ENCODE assay signal across 13 mouse cellular contexts in the genomic region with DNA sequence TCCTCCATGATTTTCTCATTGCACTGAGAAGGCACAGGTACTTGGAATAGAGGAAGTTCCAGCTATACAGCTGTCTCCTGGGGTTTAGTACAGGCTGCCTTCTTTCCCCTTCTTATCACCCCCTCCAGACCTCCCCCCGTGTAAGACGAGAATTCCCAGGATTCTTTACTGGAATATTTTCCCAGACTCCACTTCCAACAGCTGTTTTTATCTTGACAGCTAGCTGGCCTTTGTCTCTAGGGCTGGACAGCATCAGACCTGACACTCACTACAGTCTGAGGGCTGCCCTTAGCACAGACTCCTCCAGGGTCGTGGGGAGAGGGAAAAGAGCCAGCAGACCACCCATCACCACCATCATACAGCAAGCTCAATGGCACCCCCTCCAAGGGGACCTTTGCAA. TPM values are rescaled to one million over a fixed set of nuclear protein-coding genes. Genes with fewer than 3 reads are reported as not detected.
DNase-seq lines count a peak whose midpoint lies in the region; ATAC-seq and TF ChIP-seq lines count a peak whose summit lies in the region.
"Had no signal": no experiment of that assay in that cellular context is flagged by ENCODE, and none has a peak within 500 bp of the region (broad histone marks: within the 10 kb centered on the region; RNA-seq: fewer than 3 reads in every experiment).

No protein-coding gene starts in this region.

- H3K9ac ChIP-seq in embryonic facial prominence, embryonic 11.5 days (replicated peaks; ENCODE audit: low read length) = no peak overlapping the region
- no peak overlapping the region for H3K9ac ChIP-seq in heart, embryonic 11.5 days (ENCODE audit: low read depth, low read length)
- H3K9ac ChIP-seq in limb, embryonic 14.5 days (ENCODE audit: low read depth, low read length, severe bottlenecking) = no peak overlapping the region
- H3K9ac ChIP-seq: hindbrain, embryonic 15.5 days; liver, embryonic 12.5 days had no signal

- no peaks in the 10 kb centered on the region for H3K27me3 ChIP-seq in embryonic facial prominence, embryonic 11.5 days (ENCODE audit: control insufficient read depth, insufficient read depth, low read length)
- no peaks in the 10 kb centered on the region for H3K27me3 ChIP-seq in heart, embryonic 11.5 days (ENCODE audit: control insufficient read depth, insufficient read depth, low read length)
- no peaks in the 10 kb centered on the region for H3K27me3 ChIP-seq in limb, embryonic 14.5 days (ENCODE audit: control insufficient read depth, insufficient read depth, low read length)
- H3K27me3 ChIP-seq: hindbrain, embryonic 15.5 days had no signal

- H3K9me3 ChIP-seq in embryonic facial prominence, embryonic 11.5 days (replicated peaks; ENCODE audit: control insufficient read depth, low read length) = no peaks in the 10 kb centered on the region
- H3K9me3 ChIP-seq in heart, embryonic 11.5 days (replicated peaks; ENCODE audit: control insufficient read depth, low read length) = no peaks in the 10 kb centered on the region
- H3K9me3 ChIP-seq in limb, embryonic 14.5 days (ENCODE audit: control insufficient read depth, low read length) = no peaks in the 10 kb centered on the region
- H3K9me3 ChIP-seq: hindbrain, embryonic 15.5 days had no signal

- H3K4me2 ChIP-seq in embryonic facial prominence, embryonic 11.5 days (ENCODE audit: low read depth, low read length) = no peak overlapping the region
- H3K4me2 ChIP-seq in heart, embryonic 11.5 days = no peak overlapping the region
- no peak overlapping the region for H3K4me2 ChIP-seq in limb, embryonic 14.5 days (replicated peaks; ENCODE audit: low read depth, low read length, severe bottlenecking)
- H3K4me2 ChIP-seq: hindbrain, embryonic 15.5 days; liver, embryonic 12.5 days had no signal

- peaks cover 2% of the 10 kb centered on the region for H3K4me1 ChIP-seq in embryonic facial prominence, embryonic 11.5 days (ENCODE audit: control insufficient read depth, insufficient read depth, low read length)
- peaks cover 50% of the 10 kb centered on the region for H3K4me1 ChIP-seq in heart, embryonic 11.5 days (ENCODE audit: control insufficient read depth, insufficient read depth, low read length)
- no peaks in the 10 kb centered on the region; the same call in 1 of the 2 replicates for H3K4me1 ChIP-seq in limb, embryonic 14.5 days (ENCODE audit: control insufficient read depth, insufficient read depth, low read length)

- H3K27ac ChIP-seq in embryonic facial prominence, embryonic 11.5 days (replicated peaks; ENCODE audit: low read depth, low read length) = no peak overlapping the region
- peak overlapping the region; percentile 70 for H3K27ac ChIP-seq in heart, embryonic 11.5 days (ENCODE audit: low read depth, low read length)
- H3K27ac ChIP-seq in limb, embryonic 14.5 days (replicated peaks; ENCODE audit: low read depth, low read length) = no peak overlapping the region
- H3K27ac ChIP-seq: hindbrain, embryonic 15.5 days; layer of hippocampus, adult 2 months; liver, embryonic 12.5 days had no signal

- H3K4me3 ChIP-seq in embryonic facial prominence, embryonic 11.5 days (ENCODE audit: low read depth, low read length) = no peak overlapping the region
- H3K4me3 ChIP-seq in heart, embryonic 11.5 days (ENCODE audit: low read depth, low read length) = no peak overlapping the region
- no peak overlapping the region for H3K4me3 ChIP-seq in limb, embryonic 14.5 days (replicated peaks; ENCODE audit: low read length)
- H3K4me3 ChIP-seq: hindbrain, embryonic 15.5 days; layer of hippocampus, adult 2 months; liver, embryonic 12.5 days; megakaryocyte, embryonic 14.5 days had no signal

- peak; percentile 14 for DNase-seq in kidney, postnatal 14 days
- DNase-seq in kidney, adult 8-10 months = no peak
- peak; percentile 33 for DNase-seq in embryonic facial prominence, embryonic 11.5 days (ENCODE audit: low spot score)
- peak; percentile 35 for DNase-seq in limb, embryonic 14.5 days (ENCODE audit: low spot score)
- no peak for DNase-seq in layer of hippocampus, adult 9-11 months
- DNase-seq in ovary, postnatal 36 days (ENCODE audit: low spot score) = no peak
- no peak for DNase-seq in right cerebral cortex, adult 18-20 months
- DNase-seq: thymus, postnatal 4 days had no signal

- TF ChIP-seq POLR2A in limb, embryonic 14.5 days (IDR thresholded peaks at IDR 0.05; ENCODE audit: borderline replicate concordance, extremely low read depth, insufficient read depth, insufficient read length) = no peak

- no peak for ATAC-seq in embryonic facial prominence, embryonic 11.5 days (replicated peaks; ENCODE audit: insufficient number of reproducible peaks, low FRiP score, low TSS enrichment, low read depth)
- peak; percentile 74 for ATAC-seq in heart, embryonic 11.5 days (replicated peaks; ENCODE audit: insufficient number of reproducible peaks, low FRiP score, low TSS enrichment)
- peak; percentile 31; the same call in 1 of the 2 replicates for ATAC-seq in limb, embryonic 14.5 days (ENCODE audit: low FRiP score, low read depth)
- ATAC-seq: liver, embryonic 12.5 days had no signal

- H3K36me3 ChIP-seq in embryonic facial prominence, embryonic 11.5 days (replicated peaks; ENCODE audit: control insufficient read depth, insufficient read depth, low read depth, low read length) = no peaks in the 10 kb centered on the region
- no peaks in the 10 kb centered on the region for H3K36me3 ChIP-seq in heart, embryonic 11.5 days (ENCODE audit: control insufficient read depth, insufficient read depth, low read length)
- H3K36me3 ChIP-seq in limb, embryonic 14.5 days (ENCODE audit: control insufficient read depth, insufficient read depth, low read length) = no peaks in the 10 kb centered on the region
- H3K36me3 ChIP-seq: hindbrain, embryonic 15.5 days; liver, embryonic 12.5 days had no signal

- 36% methylated on average over 3 of the region's 3 CpGs for WGBS in embryonic facial prominence, embryonic 11.5 days
- WGBS in heart, embryonic 11.5 days (ENCODE audit: insufficient replicate concordance) = 0% methylated on average over 3 of the region's 3 CpGs
- 13% methylated on average over 3 of the region's 3 CpGs for WGBS in limb, embryonic 14.5 days

RNA-seq across cellular contexts. Expression of gene Mis18a, which starts 20.9 kb away (rescaled TPM):
- polyA plus RNA-seq in embryonic facial prominence, embryonic 11.5 days (2014; fragmentation: Nextera tagmentation; extraction: Ambion mirVana) = 105 TPM in 2 replicates
- 45.6 and 46.2 TPM in 2 replicates for polyA plus RNA-seq in heart, embryonic 11.5 days (2014; fragmentation: Nextera tagmentation; extraction: Ambion mirVana)
- polyA plus RNA-seq in limb, embryonic 14.5 days (2012; rRNA removed) = 45.7 and 48.4 TPM in 2 replicates
- polyA plus RNA-seq in limb, embryonic 14.5 days (2014; fragmentation: Nextera tagmentation; extraction: Ambion mirVana) = 59.0 and 61.2 TPM in 2 replicates

RNA-seq across cellular contexts. Expression of gene Mrap, which starts 31.7 kb away (rescaled TPM):
- polyA plus RNA-seq in embryonic facial prominence, embryonic 11.5 days (2014; fragmentation: Nextera tagmentation; extraction: Ambion mirVana) = 0.21 TPM in 2 replicates
- 31.3 and 36.3 TPM in 2 replicates for polyA plus RNA-seq in heart, embryonic 11.5 days (2014; fragmentation: Nextera tagmentation; extraction: Ambion mirVana)
- polyA plus RNA-seq in limb, embryonic 14.5 days (2012; rRNA removed) = 0.13 and 0.28 TPM in 2 replicates
- polyA plus RNA-seq in limb, embryonic 14.5 days (2014; fragmentation: Nextera tagmentation; extraction: Ambion mirVana) = not detected in 2 replicates

Comparison
In these comparisons a context has a peak if more than half of its experiments do, and no peak if none do; other contexts are left out.
1. DNase-seq: peak in kidney, postnatal 14 days (single experiment), embryonic facial prominence, embryonic 11.5 days (single experiment) and limb, embryonic 14.5 days (single experiment); none in kidney, adult 8-10 months (0 of 2), layer of hippocampus, adult 9-11 months (single experiment), ovary, postnatal 36 days (single experiment) and right cerebral cortex, adult 18-20 months (single experiment).
2. RNA of gene Mrap, which starts 31.7 kb away (polyA plus RNA-seq): 31.3 to 36.3 TPM in heart, embryonic 11.5 days; 0.21 TPM in embryonic facial prominence, embryonic 11.5 days and 0.13 to 0.28 TPM in limb, embryonic 14.5 days; every median in the first group is over 10 times any median in the second.